Mouse (Mus musculus): ENCODE data around the gene Tmie. TPM values are rescaled to one million over a fixed set of nuclear protein-coding genes. Genes with fewer than 3 reads are reported as not detected.

The Tmie gene
- polyA plus RNA-seq, 2 experiments, result 0.52 to 0.85 TPM

- no peak overlapping the region for H3K27ac ChIP-seq (replicated peaks; ENCODE audit: low read depth, low read length)
- no peak overlapping the region for H3K4me2 ChIP-seq (replicated peaks; ENCODE audit: low read depth, low read length, severe bottlenecking)
- no peak overlapping the region for H3K9ac ChIP-seq (ENCODE audit: low read depth, low read length, severe bottlenecking)
These were observed 13.5 kb upstream of the Tmie start for GRCm38 (mm10) chr9:110893429-110893828.

GRCm38 (mm10) chr9:110892552-110892951 is 12.6 kb upstream of the Tmie start:
- no peaks in the 10 kb centered on the region for H3K4me1 ChIP-seq (ENCODE audit: control insufficient read depth, insufficient read depth, low read length)

More at GRCm38 (mm10) chr9:110893429-110893828, 13.5 kb upstream of the Tmie start:
- H3K27me3 ChIP-seq (ENCODE audit: control insufficient read depth, insufficient read depth, low read length), result no peaks in the 10 kb centered on the region
- no peak overlapping the region for H3K4me3 ChIP-seq (replicated peaks; ENCODE audit: low read length)
- TF ChIP-seq POLR2A (IDR thresholded peaks at IDR 0.05; ENCODE audit: borderline replicate concordance, extremely low read depth, insufficient read depth, insufficient read length), result no peak
- DNase-seq (ENCODE audit: low spot score), result no peak
- H3K36me3 ChIP-seq (ENCODE audit: control insufficient read depth, insufficient read depth, low read length), result no peaks in the 10 kb centered on the region
- no peak for ATAC-seq (ENCODE audit: low FRiP score, low read depth)
- H3K4me1 ChIP-seq (ENCODE audit: control insufficient read depth, insufficient read depth, low read length), result no peaks in the 10 kb centered on the region
- H3K9me3 ChIP-seq (ENCODE audit: control insufficient read depth, low read length), result no peaks in the 10 kb centered on the region
- whole genome bisulfite sequencing, result 57% methylated on average over 10 of the region's 10 CpGs

GRCm38 (mm10) chr9:110891077-110891828 is 11.3 kb upstream of the Tmie start:
- Histone ChIP-seq H3K27ac (replicated peaks; ENCODE audit: low read depth, low read length) (no peak overlapping the region), H3K9me3 (ENCODE audit: control insufficient read depth, low read length) (no peaks in the 10 kb centered on the region), H3K4me3 (replicated peaks; ENCODE audit: low read length) (no peak overlapping the region), H3K4me2 (replicated peaks; ENCODE audit: low read depth, low read length, severe bottlenecking) (no peak overlapping the region), H3K9ac (ENCODE audit: low read depth, low read length, severe bottlenecking) (no peak overlapping the region), H3K4me1 (ENCODE audit: control insufficient read depth, insufficient read depth, low read length) (no peaks in the 10 kb centered on the region), H3K36me3 (ENCODE audit: control insufficient read depth, insufficient read depth, low read length) (no peaks in the 10 kb centered on the region), H3K27me3 (ENCODE audit: control insufficient read depth, insufficient read depth, low read length) (no peaks in the 10 kb centered on the region)
- no peak for ATAC-seq (ENCODE audit: low FRiP score, low read depth)
- DNase-seq (ENCODE audit: low spot score), result no peak
- TF ChIP-seq POLR2A (IDR thresholded peaks at IDR 0.05; ENCODE audit: borderline replicate concordance, extremely low read depth, insufficient read depth, insufficient read length), result no peak
- 75% methylated on average over 12 of the region's 12 CpGs for WGBS

More at GRCm38 (mm10) chr9:110892552-110892951, 12.6 kb upstream of the Tmie start:
- no peaks in the 10 kb centered on the region for H3K9me3 ChIP-seq (ENCODE audit: control insufficient read depth, low read length)
- no peak overlapping the region for H3K4me3 ChIP-seq (replicated peaks; ENCODE audit: low read length)
- H3K9ac ChIP-seq (ENCODE audit: low read depth, low read length, severe bottlenecking), result no peak overlapping the region
- H3K27me3 ChIP-seq (ENCODE audit: control insufficient read depth, insufficient read depth, low read length), result no peaks in the 10 kb centered on the region
- no peak for TF ChIP-seq POLR2A (IDR thresholded peaks at IDR 0.05; ENCODE audit: borderline replicate concordance, extremely low read depth, insufficient read depth, insufficient read length)
- no peak overlapping the region for H3K4me2 ChIP-seq (replicated peaks; ENCODE audit: low read depth, low read length, severe bottlenecking)
- no peaks in the 10 kb centered on the region for H3K36me3 ChIP-seq (ENCODE audit: control insufficient read depth, insufficient read depth, low read length)
- 86% methylated on average over 3 of the region's 3 CpGs for WGBS
- H3K27ac ChIP-seq (replicated peaks; ENCODE audit: low read depth, low read length), result no peak overlapping the region
- DNase-seq (ENCODE audit: low spot score), result no peak
- no peak for ATAC-seq (ENCODE audit: low FRiP score, low read depth)

- WGBS, result 12% methylated on average over 19 of the region's 21 CpGs
- DNase-seq (ENCODE audit: low spot score) (no peak), ATAC-seq (ENCODE audit: low FRiP score, low read depth) (no peak)
- Histone ChIP-seq H3K4me3 (replicated peaks; ENCODE audit: low read length) (no peak overlapping the region), H3K9ac (ENCODE audit: low read depth, low read length, severe bottlenecking) (no peak overlapping the region), H3K27me3 (ENCODE audit: control insufficient read depth, insufficient read depth, low read length) (no peaks in the 10 kb centered on the region), H3K36me3 (ENCODE audit: control insufficient read depth, insufficient read depth, low read length) (no peaks in the 10 kb centered on the region), H3K9me3 (ENCODE audit: control insufficient read depth, low read length) (no peaks in the 10 kb centered on the region), H3K4me2 (replicated peaks; ENCODE audit: low read depth, low read length, severe bottlenecking) (no peak overlapping the region), H3K27ac (replicated peaks; ENCODE audit: low read depth, low read length) (no peak overlapping the region), H3K4me1 (ENCODE audit: control insufficient read depth, insufficient read depth, low read length) (no peaks in the 10 kb centered on the region)
- no peak for TF ChIP-seq POLR2A (IDR thresholded peaks at IDR 0.05; ENCODE audit: borderline replicate concordance, extremely low read depth, insufficient read depth, insufficient read length)
These were observed 10.3 kb upstream of the Tmie start for GRCm38 (mm10) chr9:110890026-110890783.

GRCm38 (mm10) chr9:110888935-110889334 is 9.0 kb upstream of the Tmie start:
- no peaks in the 10 kb centered on the region for H3K36me3 ChIP-seq (ENCODE audit: control insufficient read depth, insufficient read depth, low read length)
- 86% methylated on average over 14 of the region's 14 CpGs for WGBS
- H3K27me3 ChIP-seq (ENCODE audit: control insufficient read depth, insufficient read depth, low read length), result no peaks in the 10 kb centered on the region
- DNase-seq (ENCODE audit: low spot score) (no peak), ATAC-seq (ENCODE audit: low FRiP score, low read depth) (no peak)
- no peak overlapping the region for H3K4me2 ChIP-seq (replicated peaks; ENCODE audit: low read depth, low read length, severe bottlenecking)
- H3K4me1 ChIP-seq (ENCODE audit: control insufficient read depth, insufficient read depth, low read length), result no peaks in the 10 kb centered on the region
- H3K9me3 ChIP-seq (ENCODE audit: control insufficient read depth, low read length), result no peaks in the 10 kb centered on the region
- no peak overlapping the region for H3K9ac ChIP-seq (ENCODE audit: low read depth, low read length, severe bottlenecking)
- no peak for TF ChIP-seq POLR2A (IDR thresholded peaks at IDR 0.05; ENCODE audit: borderline replicate concordance, extremely low read depth, insufficient read depth, insufficient read length)
- H3K27ac ChIP-seq (replicated peaks; ENCODE audit: low read depth, low read length), result no peak overlapping the region
- H3K4me3 ChIP-seq (replicated peaks; ENCODE audit: low read length), result no peak overlapping the region

Data from limb, embryonic 14.5 days (tissue).